Mouse (Mus musculus) erythroblast, embryonic 14.5 days (primary cell): ENCODE results near the gene Fgfr2.

Source experiments
- GATA1 ChIP-seq: IDR thresholded peaks from 2 replicates; pipeline ENCODE4 v1.6.1; 2012; ENCODE audit warnings: low read length, inconsistent platforms, mixed read lengths
- TAL1 ChIP-seq: IDR thresholded peaks from 3 replicates; pipeline ENCODE4 v1.6.1; 2012; ENCODE audit warnings: low read length, inconsistent platforms, mixed read lengths

- TF ChIP-seq GATA1 (no peak), TAL1 (no peak)
Measured at GRCm38 (mm10) chr7:132299661-132300210, 823.4 kb downstream of the Fgfr2 start.
